Mouse (Mus musculus) lung, adult 2 months (tissue): Measurements from ENCODE around the gene Hyal4. TPM values are rescaled to one million over a fixed set of nuclear protein-coding genes. Genes with fewer than 3 reads are reported as not detected.

Experiments used
- DNase-seq: peaks from one replicate; pipeline ENCODE4 v3.0.0; 2022
- H3K4me1 ChIP-seq: fragments of 200-500 bp; 2 replicates; pipeline ENCODE4 v1.6.1; 2011; ENCODE audit warnings: low read length; ENCODE audit not compliant: control insufficient read depth, insufficient read depth
- H3K4me3 ChIP-seq: fragments of 200-500 bp; replicated peaks from 2 replicates; pipeline ENCODE3; 2011; ENCODE audit warnings: low read depth, mild to moderate bottlenecking, control low read depth, low read length; ENCODE audit errors: extremely low read depth
- CTCF ChIP-seq: fragments of 200-500 bp; IDR thresholded peaks from 2 replicates; pipeline ENCODE4 v1.5.1; 2011; ENCODE audit warnings: mild to moderate bottlenecking, low read length, control low read depth; ENCODE audit not compliant: insufficient read depth
- POLR2A ChIP-seq: fragments of 200-500 bp; IDR thresholded peaks from 2 replicates; pipeline ENCODE4 v1.6.1; 2011; ENCODE audit warnings: low read depth, mild to moderate bottlenecking, control low read depth, low read length, borderline replicate concordance; ENCODE audit errors: extremely low read depth
- WGBS: fragments of 180-500 bp; shearing (Covaris S2); methylation state at CpG from one replicate; pipeline ENCODE4 v1.1.7; 2018; 5-methylcytosine and 5-hydroxymethylcytosine counted together
- polyA plus RNA-seq: library from polyadenylated mRNA; depleted of rRNA; stranded (reverse); fragments of >200 nt; gene quantifications from 2 replicates; pipeline ENCODE4 v1.2.3, GENCODE M21; 2012; rRNA removed

The Hyal4 gene
- not detected in 2 replicates for polyA plus RNA-seq

DNA sequence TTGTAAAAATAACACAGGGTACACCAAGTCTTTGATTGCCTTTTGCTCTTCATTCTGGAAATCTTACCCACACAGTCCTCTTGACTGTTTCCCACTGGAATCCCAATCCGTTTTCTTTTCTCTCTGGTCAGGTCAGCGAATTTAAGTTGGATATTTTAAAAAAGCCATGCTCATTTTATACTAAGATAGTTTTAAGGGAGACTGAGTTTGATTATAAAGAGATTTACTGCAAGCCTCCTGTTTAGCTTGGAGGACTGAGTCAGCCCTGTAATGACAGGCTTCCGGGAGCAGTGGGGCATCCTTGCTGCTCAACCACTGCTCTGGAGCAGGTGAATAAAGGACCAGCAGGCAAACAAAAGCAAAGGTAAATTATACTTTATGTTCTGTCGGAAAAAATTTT lies at the start of gene Hyal4:
Gene Hyal4, plus strand, starts transcription at position 301 of the 400 bp plus-strand sequence.
- WGBS = 83% methylated on average over 4 of the region's 4 CpGs
- TF ChIP-seq POLR2A (no peak), CTCF (no peak)
- Histone ChIP-seq H3K4me1 (no peaks in the 10 kb centered on the region), H3K4me3 (no peak within 1 kb of the TSS)
- DNase-seq = no peak

DNA sequence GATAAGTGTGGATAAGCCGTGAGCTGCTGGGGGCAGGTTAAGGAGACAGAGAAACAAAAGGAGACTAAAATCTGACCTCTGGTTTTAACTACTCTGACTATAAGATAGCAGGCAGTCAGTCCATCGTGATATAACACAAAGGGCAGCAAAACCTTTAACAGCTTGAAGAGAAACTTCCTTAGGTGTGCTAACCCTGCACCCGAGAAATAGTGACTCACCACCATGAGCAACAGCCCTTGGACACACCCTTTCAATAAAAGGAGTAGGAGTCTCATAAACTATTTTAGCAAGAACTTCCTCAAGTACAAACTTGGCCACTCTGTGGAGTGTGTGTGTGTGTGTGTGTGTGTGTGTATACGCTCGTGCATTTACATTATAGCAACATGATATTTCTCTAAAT lies 41.0 kb upstream of the Hyal4 start:
- TF ChIP-seq CTCF (no peak), POLR2A (no peak)
- Histone ChIP-seq H3K4me3 (no peak overlapping the region), H3K4me1 (no peaks in the 10 kb centered on the region)
- no peak for DNase-seq
- WGBS = 67% methylated on average over 5 of the region's 5 CpGs

DNA sequence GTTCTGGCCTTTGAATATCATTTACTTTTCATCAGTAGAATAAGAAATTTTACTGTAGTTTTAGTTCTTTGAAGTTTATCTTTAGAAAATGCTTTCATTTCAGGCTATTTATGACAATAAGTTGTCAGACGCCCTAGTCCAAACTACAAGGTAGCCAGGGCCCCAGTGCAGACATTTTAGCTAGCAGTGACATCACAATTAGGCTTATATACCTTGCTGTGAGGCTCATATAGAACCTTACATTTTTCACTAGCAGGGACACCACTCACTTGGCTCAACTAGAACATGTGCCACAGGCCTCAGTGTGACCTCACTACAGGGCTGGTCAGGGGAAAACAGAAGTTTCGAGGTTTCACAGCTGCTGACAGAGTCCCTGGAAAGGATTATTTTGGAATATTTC lies 40.6 kb upstream of the Hyal4 start:
- TF ChIP-seq CTCF (no peak), POLR2A (no peak)
- DNase-seq = no peak
- H3K4me1 ChIP-seq = no peaks in the 10 kb centered on the region
- 62% methylated on average over 2 of the region's 2 CpGs for WGBS
- no peak overlapping the region for H3K4me3 ChIP-seq

DNA sequence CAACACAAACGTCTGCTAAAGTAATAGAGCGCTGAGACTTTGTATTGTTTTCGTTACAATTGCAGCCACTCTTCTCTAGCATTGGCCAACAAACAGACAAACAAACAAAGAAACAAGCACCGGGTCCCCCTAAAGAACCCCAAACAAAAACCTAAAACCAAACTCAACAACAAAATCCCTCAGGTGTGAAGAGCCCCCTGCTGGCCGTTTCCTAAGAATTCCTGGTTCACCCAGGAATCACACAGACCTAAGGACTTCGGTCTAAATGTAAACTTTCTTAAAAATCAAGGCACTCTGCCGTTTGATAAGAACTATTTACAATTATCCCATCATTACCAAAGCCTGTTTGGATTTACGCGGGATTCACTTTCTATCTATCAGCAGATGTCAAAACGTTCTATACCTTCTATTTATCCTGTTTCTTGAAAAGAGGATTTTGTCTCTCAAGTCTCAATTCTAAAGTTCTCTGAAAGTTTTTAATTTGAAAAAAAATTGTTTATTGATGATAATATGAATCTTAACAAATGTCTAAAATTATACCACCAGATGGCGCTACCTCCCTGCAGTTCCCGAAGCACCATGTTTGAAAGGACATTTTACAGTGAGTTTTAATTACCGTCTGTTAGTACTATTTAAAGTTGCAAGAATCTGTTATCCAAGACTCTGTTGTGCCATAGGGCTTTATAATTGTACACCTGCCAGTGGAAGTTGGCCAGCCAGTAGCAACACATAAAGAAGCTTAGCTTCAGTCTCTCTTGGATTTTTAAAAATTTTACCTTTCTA lies 26.6 kb upstream of the Hyal4 start:
- TF ChIP-seq CTCF (peak; percentile 48), POLR2A (no peak)
- Histone ChIP-seq H3K4me1 (no peaks in the 10 kb centered on the region), H3K4me3 (no peak overlapping the region)
- peak; percentile 10 for DNase-seq
- 19% methylated on average over 13 of the region's 13 CpGs for WGBS

DNA sequence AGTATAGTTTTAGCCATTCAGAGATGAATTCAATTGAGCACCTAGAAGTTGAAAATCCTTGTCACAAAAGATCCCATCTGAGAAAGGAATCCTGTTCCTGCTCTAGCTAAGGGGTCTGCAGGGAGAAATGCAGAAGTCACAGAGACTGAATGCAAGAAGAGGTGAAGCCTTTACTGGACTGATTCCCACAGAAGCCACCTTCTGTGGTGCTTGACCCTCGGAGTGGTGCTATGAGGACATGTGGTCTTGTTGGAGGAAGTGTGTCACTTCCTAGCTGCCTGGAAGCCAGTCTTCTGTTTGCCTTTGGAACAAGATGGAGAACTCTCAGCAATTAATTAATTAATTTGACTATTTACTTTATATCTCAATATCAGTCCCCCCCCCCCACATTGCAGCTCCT lies 20.0 kb upstream of the Hyal4 start:
- 29% methylated on average over 1 of the region's 1 CpGs for WGBS
- TF ChIP-seq POLR2A = no peak
- TF ChIP-seq CTCF = no peak
- H3K4me3 ChIP-seq = no peak overlapping the region
- H3K4me1 ChIP-seq = no peaks in the 10 kb centered on the region
- DNase-seq = no peak

DNA sequence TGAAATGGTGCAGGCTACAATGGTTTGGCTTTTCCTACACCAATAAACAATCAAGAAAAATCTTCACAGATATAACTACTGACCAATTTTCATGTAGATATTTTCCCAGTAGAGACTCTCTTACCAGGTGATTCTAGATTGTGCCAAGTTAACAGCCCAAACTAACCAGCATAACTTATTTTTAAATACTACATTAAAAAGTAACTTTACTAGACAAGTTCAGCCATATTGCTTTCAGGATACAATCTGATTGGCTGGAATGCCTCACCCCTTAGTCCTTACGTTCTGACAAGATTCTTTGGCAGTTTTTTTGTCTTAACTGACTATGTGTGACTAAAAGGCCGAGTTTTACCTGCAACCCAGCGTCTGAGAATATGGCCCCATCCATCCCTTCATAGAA lies 15.2 kb upstream of the Hyal4 start, which contains the start of gene Hyal6:
Gene Hyal6, plus strand, starts transcription at position 301 of the 400 bp plus-strand sequence.
- TF ChIP-seq POLR2A (no peak), CTCF (no peak)
- WGBS = 62% methylated on average over 3 of the region's 3 CpGs
- H3K4me1 ChIP-seq = no peaks in the 10 kb centered on the region
- no peak for DNase-seq
- H3K4me3 ChIP-seq = no peak within 1 kb of the TSS

DNA sequence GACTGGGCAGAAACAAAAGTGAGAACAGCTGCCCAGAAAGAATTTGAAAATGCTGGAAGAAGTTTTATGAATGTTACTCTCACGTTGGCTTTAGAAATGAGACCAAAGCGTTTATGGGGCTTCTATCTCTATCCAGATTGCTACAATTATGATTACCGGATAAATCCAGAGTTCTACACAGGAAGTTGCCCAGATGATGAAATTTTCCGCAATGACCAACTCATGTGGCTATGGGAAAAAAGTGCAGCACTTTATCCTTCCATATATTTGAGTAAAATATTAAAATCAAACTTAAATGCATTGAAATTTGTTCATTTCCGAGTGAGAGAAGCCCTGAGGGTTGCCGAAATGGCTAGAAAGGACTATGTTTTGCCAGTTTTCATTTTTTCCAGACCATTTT lies 13.6 kb upstream of the Hyal4 start:
- TF ChIP-seq CTCF = no peak
- TF ChIP-seq POLR2A = no peak
- no peak for DNase-seq
- WGBS = 80% methylated on average over 6 of the region's 6 CpGs
- Histone ChIP-seq H3K4me1 (no peaks in the 10 kb centered on the region), H3K4me3 (no peak overlapping the region)

DNA sequence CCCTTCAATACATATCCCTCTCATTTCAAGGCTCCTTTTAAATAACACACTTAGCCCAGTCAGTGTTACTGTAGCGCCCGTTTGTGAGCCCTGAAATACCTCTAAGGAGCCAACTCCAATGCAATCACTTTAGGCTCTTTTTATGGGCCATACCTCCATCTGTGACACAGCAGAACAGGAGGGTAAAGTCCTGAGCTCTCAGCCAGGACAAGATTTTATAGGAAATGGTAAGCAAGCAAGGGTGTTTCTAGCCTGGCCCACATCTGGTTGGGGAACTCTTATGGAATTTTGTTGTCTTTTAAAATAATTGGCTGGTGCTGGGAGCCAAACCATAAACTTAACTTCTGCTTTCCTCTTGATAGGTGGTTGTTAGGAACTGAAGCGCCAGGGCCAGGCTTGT lies 11.2 kb downstream of the Hyal4 start:
- 90% methylated on average over 3 of the region's 3 CpGs for WGBS
- Histone ChIP-seq H3K4me1 (no peaks in the 10 kb centered on the region), H3K4me3 (no peak overlapping the region)
- no peak for DNase-seq
- TF ChIP-seq CTCF = no peak

DNA sequence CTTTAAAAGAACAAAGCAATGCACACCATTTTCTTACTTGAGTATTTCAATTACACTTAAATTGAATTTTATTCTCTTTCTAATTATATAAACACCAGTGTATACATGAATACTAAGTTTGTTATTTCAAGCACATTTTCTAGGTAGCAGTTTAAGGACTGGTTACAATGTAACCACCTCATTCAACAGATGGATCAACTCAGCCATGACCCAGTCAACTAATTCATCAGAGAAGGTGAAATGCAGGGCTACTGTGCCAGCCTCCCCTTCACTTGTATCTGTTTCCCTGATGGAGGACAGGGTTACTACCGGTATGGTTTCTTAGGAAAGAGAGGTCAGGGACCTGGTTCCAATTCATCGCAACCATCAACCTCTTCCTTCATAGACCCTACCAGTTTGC lies 18.1 kb downstream of the Hyal4 start:
- H3K4me1 ChIP-seq = no peaks in the 10 kb centered on the region
- no peak overlapping the region for H3K4me3 ChIP-seq
- no peak for TF ChIP-seq POLR2A
- no peak for TF ChIP-seq CTCF
- no peak for DNase-seq
- WGBS = 73% methylated on average over 2 of the region's 2 CpGs

DNA sequence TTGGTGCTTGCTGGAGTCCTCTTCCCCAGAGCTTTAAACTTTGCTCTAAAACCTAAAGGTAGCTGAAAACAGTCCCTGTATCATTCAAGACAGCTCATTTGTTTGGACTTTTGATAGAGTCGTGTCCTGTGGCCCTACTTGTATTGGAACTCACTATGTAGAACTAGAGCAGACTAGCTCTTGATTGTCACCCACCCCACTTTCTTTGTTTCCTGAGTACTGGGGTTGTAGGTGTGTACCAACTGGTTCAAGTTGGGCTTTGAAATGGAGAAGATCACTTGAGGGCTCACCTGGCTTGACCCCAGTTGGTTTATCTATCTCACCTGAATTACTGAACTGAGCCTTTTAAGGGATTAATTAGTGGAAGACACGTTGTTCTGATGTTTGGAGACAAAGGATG lies 31.1 kb downstream of the Hyal4 start:
- TF ChIP-seq POLR2A = no peak
- TF ChIP-seq CTCF = no peak
- DNase-seq = no peak
- no peak overlapping the region for H3K4me3 ChIP-seq
- no peaks in the 10 kb centered on the region for H3K4me1 ChIP-seq
- WGBS = 43% methylated on average over 2 of the region's 2 CpGs

DNA sequence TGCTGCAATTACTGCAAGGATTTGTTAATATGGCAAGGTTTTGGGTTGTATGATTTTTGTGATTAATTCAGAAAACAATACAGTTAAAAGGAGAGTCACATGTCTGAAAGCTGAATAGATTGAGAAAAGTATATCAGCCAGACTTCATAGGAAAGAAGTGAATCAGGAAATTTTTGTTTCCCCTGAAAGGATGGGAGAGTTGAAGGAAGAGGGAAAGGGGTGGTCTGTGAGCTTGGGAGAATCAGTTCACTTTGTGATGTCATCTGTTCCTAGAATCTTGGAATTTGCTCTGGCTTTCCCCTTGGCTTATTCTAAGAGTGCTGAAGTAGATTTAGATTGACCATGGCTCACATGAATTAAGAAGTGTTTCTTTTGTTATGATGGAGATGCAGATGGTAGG lies 42.8 kb downstream of the Hyal4 start, which contains the start of gene Spam1:
Gene Spam1, plus strand, starts transcription at position 301 of the 400 bp plus-strand sequence.
- no peak for DNase-seq
- no peaks in the 10 kb centered on the region for H3K4me1 ChIP-seq
- H3K4me3 ChIP-seq = no peak within 1 kb of the TSS
- TF ChIP-seq POLR2A = no peak
- no peak for TF ChIP-seq CTCF

Other genes starting within 250 kb of the Hyal4 start
- 0.36 and 0.75 TPM in 2 replicates for gene Iqub, start 233.3 kb upstream of the Hyal4 start, polyA plus RNA-seq
- gene Ndufa5, start 220.3 kb upstream of the Hyal4 start, polyA plus RNA-seq = 2.7 and 4.3 TPM in 2 replicates
- 0.09 and 0.46 TPM in 2 replicates for gene Asb15, start 220.2 kb upstream of the Hyal4 start, polyA plus RNA-seq
- 2.3 and 6.4 TPM in 2 replicates for gene Lmod2, start 150.6 kb upstream of the Hyal4 start, polyA plus RNA-seq
- gene Wasl, start 83.3 kb upstream of the Hyal4 start, polyA plus RNA-seq = 70.0 and 123 TPM in 2 replicates
- not detected in 2 replicates for gene Hyal6, start 15.1 kb upstream of the Hyal4 start, polyA plus RNA-seq
- not detected in 2 replicates for gene Spam1, start 42.9 kb downstream of the Hyal4 start, polyA plus RNA-seq
- gene Hyal5, start 109.7 kb downstream of the Hyal4 start, polyA plus RNA-seq = not detected in 2 replicates
- 0.14 and 0.15 TPM in 2 replicates for gene Tmem229a, start 208.0 kb downstream of the Hyal4 start, polyA plus RNA-seq